Mouse (Mus musculus) midbrain, embryonic 13.5 days (tissue): ENCODE data around the gene Ttc7. TPM values are rescaled to one million over a fixed set of nuclear protein-coding genes. Genes with fewer than 3 reads are reported as not detected.

Experiments
- ATAC-seq: fragments of 200-750 bp; cut with Nextera tagmentation; 2 replicates; pipeline ENCODE4 v1.8.0; 2017; ENCODE audit warnings: mild to moderate bottlenecking, moderate TSS enrichment, moderate library complexity
- H3K27ac ChIP-seq: fragments of 300-500 bp; sonication (generic); 2 replicates; pipeline ENCODE4 v1.5.1; 2015; ENCODE audit warnings: inconsistent platforms, mild to moderate bottlenecking, moderate library complexity
- H3K27me3 ChIP-seq: fragments of 300-500 bp; sonication (generic); 2 replicates; pipeline ENCODE4 v1.6.1; 2015; ENCODE audit warnings: mild to moderate bottlenecking, inconsistent platforms
- H3K36me3 ChIP-seq: fragments of 300-500 bp; sonication (generic); 2 replicates; pipeline ENCODE4 v1.6.1; 2015; ENCODE audit warnings: mild to moderate bottlenecking, inconsistent platforms
- H3K4me1 ChIP-seq: fragments of 300-500 bp; sonication (generic); replicated peaks from 2 replicates; pipeline ENCODE4 v1.6.1; 2015; ENCODE audit warnings: inconsistent platforms
- H3K4me2 ChIP-seq: fragments of 300-500 bp; sonication (generic); replicated peaks from 2 replicates; pipeline ENCODE4 v1.6.1; 2015; ENCODE audit warnings: moderate library complexity, mild to moderate bottlenecking, inconsistent platforms
- H3K4me3 ChIP-seq: fragments of 300-500 bp; sonication (generic); replicated peaks from 2 replicates; pipeline ENCODE4 v1.5.1; 2015; ENCODE audit warnings: mild to moderate bottlenecking, inconsistent platforms
- H3K9ac ChIP-seq: fragments of 300-500 bp; sonication (generic); replicated peaks from 2 replicates; pipeline ENCODE4 v1.6.1; 2015; ENCODE audit warnings: mild to moderate bottlenecking, inconsistent platforms
- H3K9me3 ChIP-seq: fragments of 300-500 bp; sonication (generic); 2 replicates; pipeline ENCODE4 v1.6.1; 2016; ENCODE audit warnings: mild to moderate bottlenecking, inconsistent platforms
- WGBS: fragments of 180-500 bp; shearing (Covaris S2); methylation state at CpG from one replicate; pipeline ENCODE4 v1.1.7; 2015; 5-methylcytosine and 5-hydroxymethylcytosine counted together
- polyA plus RNA-seq: library from polyadenylated mRNA; unstranded; fragments of >200 nt; fragmentation: Nextera tagmentation; extraction: Ambion mirVana; gene quantifications from 2 replicates; pipeline ENCODE4 v1.2.1, GENCODE M21; 2015

Ttc7 gene
- 2.8 and 4.3 TPM in 2 replicates for polyA plus RNA-seq

DNA sequence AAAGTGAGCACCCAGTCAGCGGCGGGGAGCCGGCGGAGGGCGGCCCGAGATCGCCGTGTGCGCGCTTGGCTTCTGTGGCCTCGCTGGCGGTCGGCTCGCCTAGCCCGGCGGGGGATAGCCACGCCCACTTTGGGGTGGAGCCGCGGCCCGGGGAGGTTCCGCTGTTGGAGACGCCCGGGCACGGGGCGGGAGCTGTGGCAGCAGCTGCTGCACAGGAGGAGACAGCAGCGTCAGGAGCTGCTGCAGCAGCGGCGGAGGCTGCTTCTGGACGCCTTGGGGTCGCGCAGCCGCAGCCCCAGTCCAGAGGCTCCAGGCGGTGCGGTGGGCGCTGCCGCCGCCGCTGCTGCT, at the start of gene Ttc7:
Gene Ttc7 (plus strand): TSS at position 181 of the 348 bp plus-strand sequence.
- peak within 1 kb of the TSS; percentile 92 for H3K4me2 ChIP-seq
- H3K36me3 ChIP-seq, result no peaks in the 10 kb centered on the region
- H3K9ac ChIP-seq, result peak within 1 kb of the TSS; percentile 85
- H3K4me3 ChIP-seq, result peak within 1 kb of the TSS; percentile 72
- peak; percentile 97 for ATAC-seq
- peak within 1 kb of the TSS; percentile 86 for H3K27ac ChIP-seq
- under 1% methylated on average over 37 of the region's 38 CpGs for WGBS
- H3K4me1 ChIP-seq, result peaks cover 35% of the 10 kb centered on the region
- no peaks in the 10 kb centered on the region for H3K9me3 ChIP-seq
- peaks cover 51% of the 10 kb centered on the region for H3K27me3 ChIP-seq

DNA sequence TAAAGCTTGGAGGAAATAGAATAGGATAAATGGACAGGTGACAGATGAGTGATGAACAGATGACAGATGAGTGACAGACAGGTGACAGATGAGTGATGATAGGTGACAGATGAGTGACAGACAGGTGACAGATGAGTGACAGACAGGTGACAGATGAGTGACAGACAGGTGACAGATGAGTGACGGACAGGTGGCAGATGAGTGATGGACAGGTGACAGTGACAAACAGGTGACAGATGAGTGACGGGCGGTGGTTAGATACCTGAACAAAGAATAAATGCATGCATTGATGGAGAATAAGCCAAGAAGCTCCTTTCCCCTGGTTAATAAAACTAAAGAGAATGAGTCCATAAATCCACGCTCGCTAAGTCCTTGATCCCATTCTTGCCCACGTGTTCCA, 47.7 kb upstream of the Ttc7 start:
- Histone ChIP-seq H3K27ac (no peak overlapping the region), H3K4me1 (peaks cover 11% of the 10 kb centered on the region), H3K9ac (no peak overlapping the region), H3K4me3 (no peak overlapping the region), H3K27me3 (no peaks in the 10 kb centered on the region), H3K36me3 (no peaks in the 10 kb centered on the region), H3K9me3 (no peaks in the 10 kb centered on the region), H3K4me2 (no peak overlapping the region)
- no peak for ATAC-seq
- 91% methylated on average over 6 of the region's 6 CpGs for WGBS

DNA sequence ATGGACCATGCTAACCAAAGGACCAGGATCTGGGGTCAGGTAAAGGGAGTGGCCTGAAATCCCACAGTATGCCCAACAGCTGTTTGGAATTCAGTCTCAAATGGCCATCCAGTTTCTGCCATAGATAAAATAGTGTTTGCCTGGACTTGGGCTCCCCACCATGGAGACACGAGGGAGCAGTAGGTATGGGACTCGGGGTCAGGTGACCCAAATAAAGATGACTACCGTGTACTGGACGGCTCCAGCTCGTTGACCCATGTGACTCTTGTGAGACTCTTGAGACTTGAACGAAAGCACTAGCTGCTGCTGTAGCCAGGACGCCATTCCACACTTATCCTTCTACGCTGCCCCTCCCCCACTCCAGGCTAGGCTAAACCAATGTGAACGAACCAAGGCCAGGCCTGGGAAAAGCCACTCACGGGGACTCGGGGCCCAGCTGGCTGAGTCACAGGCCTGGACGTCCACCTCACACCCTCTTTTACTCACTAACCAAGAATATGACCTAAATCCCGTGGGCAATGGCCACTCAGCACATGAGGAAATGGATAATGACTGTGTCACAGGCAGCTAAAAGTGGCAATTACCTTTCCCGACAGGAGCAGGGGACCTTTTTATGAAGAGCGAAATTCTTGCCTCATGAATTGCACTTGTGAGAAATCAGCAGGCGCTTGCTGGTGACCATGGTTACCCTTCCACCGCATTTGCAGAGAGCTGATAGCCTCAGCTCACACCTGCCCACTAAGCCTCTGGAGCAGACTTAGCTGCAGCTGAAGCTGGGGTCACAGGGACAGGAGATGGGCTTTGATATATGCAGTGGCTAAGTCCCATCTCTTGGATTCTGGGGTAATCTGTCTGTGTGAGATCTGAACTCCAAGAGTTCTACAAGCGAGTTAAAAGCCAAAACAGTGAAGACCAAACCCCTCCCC, 45.7 kb upstream of the Ttc7 start:
- Histone ChIP-seq H3K9ac (no peak overlapping the region), H3K27me3 (no peaks in the 10 kb centered on the region), H3K4me2 (no peak overlapping the region), H3K27ac (0 out of 2 replicates have a peak overlapping the region, but pooled peaks have one; percentile 7), H3K4me3 (no peak overlapping the region), H3K36me3 (no peaks in the 10 kb centered on the region), H3K9me3 (peaks cover 6% of the 10 kb centered on the region; the same call in 1 of the 2 replicates), H3K4me1 (peaks cover 11% of the 10 kb centered on the region)
- 48% methylated on average over 18 of the region's 18 CpGs for WGBS
- peak; percentile 78 for ATAC-seq

DNA sequence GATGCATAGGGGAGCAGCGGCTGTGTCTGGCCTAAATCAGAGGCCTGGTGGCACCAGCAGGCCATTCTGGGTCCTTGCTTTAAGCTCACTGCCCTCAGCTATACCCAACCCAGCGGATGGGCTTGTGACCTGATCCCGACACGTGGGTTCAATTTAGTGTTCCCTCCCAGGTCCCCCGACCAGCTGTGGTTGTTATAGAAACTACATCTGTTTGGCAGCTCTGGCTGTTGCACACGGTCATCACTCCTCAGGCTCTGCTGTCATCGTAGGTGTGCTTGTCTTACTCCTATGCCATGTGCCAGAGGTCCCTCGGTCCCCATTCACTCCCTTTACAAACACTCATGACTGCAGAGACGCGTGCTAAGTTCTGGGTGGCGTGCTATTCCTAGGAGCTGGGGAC, 44.9 kb upstream of the Ttc7 start:
- Histone ChIP-seq H3K9me3 (peaks cover 10% of the 10 kb centered on the region; the same call in 1 of the 2 replicates), H3K4me2 (no peak overlapping the region), H3K9ac (no peak overlapping the region), H3K4me1 (peaks cover 11% of the 10 kb centered on the region), H3K27me3 (no peaks in the 10 kb centered on the region), H3K36me3 (no peaks in the 10 kb centered on the region), H3K4me3 (no peak overlapping the region), H3K27ac (no peak overlapping the region)
- ATAC-seq, result no peak
- 88% methylated on average over 11 of the region's 11 CpGs for WGBS

DNA sequence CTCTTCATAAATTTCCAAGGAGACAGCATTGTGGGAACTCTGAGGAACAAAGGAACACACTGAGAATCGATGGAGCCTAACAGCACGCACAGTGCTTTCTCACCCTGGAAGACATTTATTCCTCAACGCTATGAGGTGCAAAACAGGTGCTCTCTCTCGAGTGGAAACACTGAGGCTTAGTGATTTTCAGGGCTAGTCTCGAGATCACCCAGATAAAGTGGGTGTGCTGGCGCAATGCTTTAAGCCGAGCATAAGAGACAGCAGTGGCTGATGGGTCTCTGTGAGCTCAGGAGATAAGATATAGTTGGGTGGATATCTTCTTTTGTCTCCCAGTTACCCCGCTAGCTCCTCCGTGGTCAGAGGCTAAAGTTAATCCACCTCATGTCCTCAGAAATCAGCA, 36.6 kb upstream of the Ttc7 start:
- H3K9me3 ChIP-seq, result peaks cover 10% of the 10 kb centered on the region; the same call in 1 of the 2 replicates
- 69% methylated on average over 9 of the region's 9 CpGs for WGBS
- no peak for ATAC-seq
- no peak overlapping the region for H3K27ac ChIP-seq
- no peaks in the 10 kb centered on the region for H3K36me3 ChIP-seq
- H3K4me2 ChIP-seq, result no peak overlapping the region
- H3K9ac ChIP-seq, result no peak overlapping the region
- H3K4me1 ChIP-seq, result no peaks in the 10 kb centered on the region
- H3K4me3 ChIP-seq, result no peak overlapping the region
- H3K27me3 ChIP-seq, result no peaks in the 10 kb centered on the region

DNA sequence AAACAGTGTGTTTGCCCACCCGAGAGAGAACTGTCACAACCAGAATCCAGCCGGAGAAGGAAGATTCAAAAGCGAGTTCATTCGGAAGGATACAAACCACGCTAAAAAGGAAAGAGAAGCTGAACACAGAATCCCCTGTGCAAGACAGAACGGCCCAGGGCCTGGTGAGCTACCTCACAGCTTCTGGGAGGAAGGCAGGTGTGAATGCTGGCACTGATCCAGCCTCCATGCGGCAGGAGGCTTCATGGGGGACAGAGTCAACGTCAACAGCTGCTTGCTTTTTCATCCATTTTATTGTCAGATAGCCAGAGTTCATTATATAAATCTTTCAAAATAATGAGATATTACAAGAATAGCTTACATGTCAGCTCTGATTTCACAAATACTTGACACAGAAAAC, 28.3 kb upstream of the Ttc7 start:
- H3K36me3 ChIP-seq, result peaks cover 61% of the 10 kb centered on the region

DNA sequence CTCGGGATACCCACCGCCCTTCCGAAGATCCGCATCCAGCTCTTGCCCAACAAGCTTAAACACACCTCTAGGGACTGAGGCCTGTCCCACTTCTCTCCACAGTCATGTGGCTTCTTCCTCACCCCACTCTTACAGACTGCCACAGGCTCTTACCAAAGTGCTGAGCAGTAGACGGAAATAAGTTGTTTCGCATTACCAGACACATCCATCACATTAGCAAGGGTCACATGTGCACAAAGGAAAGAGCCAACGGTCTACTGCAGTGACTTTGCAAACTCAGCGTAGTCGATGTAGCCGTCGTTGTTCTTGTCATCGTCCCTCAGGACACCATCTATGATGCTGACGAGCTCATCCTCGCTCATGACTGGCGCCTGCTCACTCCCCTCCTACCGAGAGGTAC, 27.0 kb upstream of the Ttc7 start:
- 83% methylated on average over 16 of the region's 16 CpGs for WGBS
- no peak overlapping the region for H3K9ac ChIP-seq
- peaks cover 6% of the 10 kb centered on the region for H3K9me3 ChIP-seq
- H3K4me1 ChIP-seq, result no peaks in the 10 kb centered on the region
- no peak overlapping the region for H3K4me2 ChIP-seq
- no peaks in the 10 kb centered on the region for H3K27me3 ChIP-seq
- ATAC-seq, result no peak
- H3K27ac ChIP-seq, result no peak overlapping the region
- H3K4me3 ChIP-seq, result no peak overlapping the region
- H3K36me3 ChIP-seq, result peaks cover 74% of the 10 kb centered on the region

More for the DNA sequence above, 28.3 kb upstream of the Ttc7 start:
- 87% methylated on average over 8 of the region's 8 CpGs for WGBS
- Histone ChIP-seq H3K27me3 (no peaks in the 10 kb centered on the region), H3K9ac (no peak overlapping the region), H3K4me3 (no peak overlapping the region), H3K27ac (no peak overlapping the region), H3K9me3 (no peaks in the 10 kb centered on the region; the same call in 1 of the 2 replicates), H3K4me1 (no peaks in the 10 kb centered on the region), H3K4me2 (no peak overlapping the region)
- no peak for ATAC-seq

DNA sequence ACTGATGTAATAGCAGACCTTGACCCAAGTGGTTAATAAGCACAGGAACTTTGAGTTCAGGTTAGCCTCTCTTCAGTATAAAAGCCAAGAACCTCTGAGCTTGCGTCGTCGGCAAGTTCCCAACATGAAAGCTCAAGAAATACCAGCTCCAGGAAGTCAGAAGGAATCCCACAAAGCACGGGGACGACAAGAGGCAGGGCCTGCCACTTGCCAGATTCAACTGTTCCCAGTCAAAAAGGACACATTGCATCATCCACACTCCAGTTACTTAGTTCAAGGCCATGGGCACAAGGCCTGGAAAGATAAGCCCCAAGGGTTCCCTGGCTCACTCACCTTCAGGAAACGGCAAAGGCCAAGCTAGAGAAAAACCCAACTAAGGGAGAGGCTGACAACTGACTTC, 19.3 kb upstream of the Ttc7 start:
- peaks cover 48% of the 10 kb centered on the region for H3K36me3 ChIP-seq
- no peak overlapping the region for H3K9ac ChIP-seq
- peaks cover 13% of the 10 kb centered on the region; the same call in 1 of the 2 replicates for H3K27me3 ChIP-seq
- H3K9me3 ChIP-seq, result peaks cover 17% of the 10 kb centered on the region
- H3K4me3 ChIP-seq, result no peak overlapping the region
- H3K4me1 ChIP-seq, result peaks cover 19% of the 10 kb centered on the region
- ATAC-seq, result no peak
- 97% methylated on average over 6 of the region's 6 CpGs for WGBS
- no peak overlapping the region for H3K27ac ChIP-seq
- no peak overlapping the region for H3K4me2 ChIP-seq

DNA sequence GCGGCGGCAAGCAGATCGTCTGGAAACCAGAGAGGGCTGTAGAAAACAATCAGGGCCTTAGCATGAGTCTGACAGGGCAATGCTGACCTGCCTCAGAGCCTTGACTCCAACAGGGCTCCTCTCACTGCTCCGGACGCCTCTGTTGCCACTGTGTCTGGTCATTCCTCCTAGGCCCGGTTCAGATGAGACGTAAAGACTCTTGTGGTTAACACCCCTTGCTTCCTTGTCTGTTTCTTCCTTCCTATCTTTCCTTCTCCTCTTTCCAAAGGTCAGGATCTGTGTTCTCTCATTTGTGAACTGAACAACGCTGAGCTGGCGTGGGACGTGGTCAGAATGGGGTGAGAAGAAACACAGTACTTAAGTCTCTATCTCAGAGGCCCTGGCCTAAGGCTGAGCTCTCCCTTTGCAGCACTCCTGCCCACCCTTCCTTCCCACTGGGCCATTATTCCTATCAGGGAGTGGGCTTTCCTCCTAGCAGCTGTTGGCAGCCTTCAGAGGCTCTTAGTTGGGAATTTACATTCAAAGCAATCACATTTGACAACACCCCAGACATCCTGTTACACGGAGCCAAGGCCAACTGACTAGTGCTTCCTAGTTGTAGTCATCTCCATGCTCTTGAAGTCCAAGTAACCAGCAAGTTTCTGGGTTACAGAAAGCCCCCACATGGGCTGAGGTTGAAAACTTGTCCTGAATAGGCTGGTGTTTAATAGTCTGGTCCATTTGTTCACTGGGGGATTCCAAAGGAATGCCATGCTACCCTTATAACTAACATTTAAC, 18.4 kb upstream of the Ttc7 start:
- no peak overlapping the region for H3K27ac ChIP-seq
- H3K9ac ChIP-seq, result 0 out of 2 replicates have a peak overlapping the region, but pooled peaks have one; percentile 90
- H3K9me3 ChIP-seq, result peaks cover 17% of the 10 kb centered on the region
- 94% methylated on average over 11 of the region's 11 CpGs for WGBS
- ATAC-seq, result no peak
- H3K27me3 ChIP-seq, result peaks cover 13% of the 10 kb centered on the region; the same call in 1 of the 2 replicates
- peaks cover 41% of the 10 kb centered on the region for H3K36me3 ChIP-seq
- H3K4me1 ChIP-seq, result peaks cover 19% of the 10 kb centered on the region
- peak overlapping the region; percentile 85 for H3K4me3 ChIP-seq
- H3K4me2 ChIP-seq, result peak overlapping the region; percentile 80

DNA sequence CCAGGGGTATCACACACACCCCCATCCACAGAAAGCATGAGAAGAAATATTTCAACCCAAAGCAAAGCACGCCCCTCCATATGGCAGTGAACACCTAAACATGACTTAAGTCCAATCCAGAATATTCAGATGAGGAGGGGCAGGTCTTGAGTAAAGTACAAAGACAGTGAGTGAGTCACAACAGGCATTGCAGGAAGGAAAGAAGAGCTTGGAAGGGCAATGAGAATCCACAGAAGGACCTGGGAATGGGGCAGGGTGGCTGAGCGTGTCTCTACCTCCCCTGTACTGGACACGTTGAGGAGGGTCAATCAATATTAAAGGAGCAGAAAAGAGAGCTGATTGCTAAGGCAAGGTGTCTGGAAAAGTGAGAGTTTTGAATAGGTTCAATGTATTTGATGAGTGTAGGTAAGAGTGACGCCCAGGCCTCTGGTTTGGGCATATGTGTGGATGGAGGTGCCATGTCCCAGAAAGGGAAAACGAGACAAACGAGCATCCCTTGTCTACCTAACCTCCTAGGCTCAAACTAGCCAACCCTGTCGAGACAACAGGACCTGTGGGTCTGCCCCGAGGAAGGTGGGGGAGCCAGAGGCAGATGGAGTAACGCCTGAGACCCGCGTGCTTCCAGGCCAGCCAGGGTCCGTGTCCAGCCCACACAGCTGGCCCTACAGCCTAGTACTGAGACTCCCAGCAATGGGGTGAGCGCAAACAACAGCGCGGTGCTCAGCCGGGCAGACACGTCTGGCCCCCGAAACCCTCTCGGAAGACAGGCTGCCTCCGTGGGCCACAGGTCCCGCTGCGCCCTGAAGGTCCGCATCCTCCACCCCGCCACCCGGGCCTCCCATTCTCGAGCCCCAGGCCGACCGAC, 17.5 kb upstream of the Ttc7 start:
- ATAC-seq, result peak; percentile 87

DNA sequence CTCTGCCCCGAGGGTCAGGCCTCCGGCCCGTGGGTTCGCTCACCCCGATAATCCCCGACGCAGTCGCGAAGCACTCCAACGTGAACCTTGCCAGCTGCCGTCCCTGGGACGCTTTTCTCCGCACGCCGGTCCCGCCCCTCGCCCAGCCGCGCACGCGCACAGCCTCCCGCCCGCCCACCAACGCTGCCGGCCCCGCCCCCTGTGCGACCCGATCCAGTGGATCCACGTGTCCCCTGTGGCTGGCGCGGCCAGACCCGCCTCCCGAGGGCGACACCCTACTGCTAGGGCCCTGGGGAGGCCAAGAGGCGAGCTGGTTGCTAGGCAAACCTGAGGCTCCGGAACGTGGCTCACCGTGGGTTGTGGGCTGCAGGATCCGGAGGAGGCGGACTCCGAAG, 16.9 kb upstream of the Ttc7 start, which contains the start of gene Mcfd2:
Gene Mcfd2 (minus strand): TSS at position 144 of the 395 bp plus-strand sequence.
- Histone ChIP-seq H3K4me3 (peak within 1 kb of the TSS; percentile 85), H3K9ac (peak within 1 kb of the TSS; percentile 90), H3K4me1 (peaks cover 19% of the 10 kb centered on the region), H3K9me3 (peaks cover 10% of the 10 kb centered on the region), H3K27ac (peak within 1 kb of the TSS; percentile 64), H3K4me2 (peak within 1 kb of the TSS; percentile 80), H3K36me3 (peaks cover 26% of the 10 kb centered on the region), H3K27me3 (peaks cover 13% of the 10 kb centered on the region; the same call in 1 of the 2 replicates)
- peak; percentile 89 for ATAC-seq
- WGBS, result under 1% methylated on average over 41 of the region's 41 CpGs

More for the DNA sequence above, 17.5 kb upstream of the Ttc7 start:
- Histone ChIP-seq H3K27me3 (peaks cover 13% of the 10 kb centered on the region; the same call in 1 of the 2 replicates), H3K4me1 (peaks cover 19% of the 10 kb centered on the region), H3K4me2 (peak overlapping the region; percentile 80), H3K27ac (peak overlapping the region; percentile 64), H3K36me3 (peaks cover 32% of the 10 kb centered on the region), H3K9ac (peak overlapping the region; percentile 90), H3K9me3 (peaks cover 14% of the 10 kb centered on the region), H3K4me3 (peak overlapping the region; percentile 85)
- WGBS, result 6% methylated on average over 28 of the region's 28 CpGs
